Mouse (Mus musculus): ENCODE measurements at regions not wholly inside any gene's neighbourhood (a gene's known extent, or its start where the extent isn't known, plus 50 kb on each side); places are given as distances from the start of the nearest gene placed in this dataset.

- H3K27ac ChIP-seq (ENCODE audit: control insufficient read depth, insufficient read depth, low read length) = no peak overlapping the region
- no peak overlapping the region for H3K4me3 ChIP-seq (ENCODE audit: control insufficient read depth, insufficient read depth, low read length)
- H3K4me1 ChIP-seq (replicated peaks; ENCODE audit: control insufficient read depth, insufficient read depth, low read length) = peaks cover 9% of the 10 kb centered on the region
- TF ChIP-seq POLR2A (IDR thresholded peaks at IDR 0.05; ENCODE audit: control insufficient read depth, extremely low read depth, insufficient read depth, low read length, poor library complexity) = no peak
- TF ChIP-seq CTCF (IDR thresholded peaks at IDR 0.05; ENCODE audit: borderline replicate concordance, control insufficient read depth, extremely low read depth, insufficient read depth, low read length, poor library complexity) = no peak
- H3K27me3 ChIP-seq (ENCODE audit: control insufficient read depth, insufficient read depth, low read length) = no peaks in the 10 kb centered on the region; the same call in 1 of the 2 replicates
- no peak for DNase-seq
- H3K36me3 ChIP-seq (ENCODE audit: control insufficient read depth, insufficient read depth, low read length) = no peaks in the 10 kb centered on the region
Measured at GRCm38 (mm10) chr9:23060526-23060925, 162.3 kb upstream of the Bmper start.

- peaks cover 9% of the 10 kb centered on the region for H3K4me1 ChIP-seq (replicated peaks; ENCODE audit: control insufficient read depth, insufficient read depth, low read length)
- TF ChIP-seq CTCF (IDR thresholded peaks at IDR 0.05; ENCODE audit: borderline replicate concordance, control insufficient read depth, extremely low read depth, insufficient read depth, low read length, poor library complexity) (no peak), POLR2A (IDR thresholded peaks at IDR 0.05; ENCODE audit: control insufficient read depth, extremely low read depth, insufficient read depth, low read length, poor library complexity) (no peak)
- no peak for DNase-seq
- 93% methylated on average over 4 of the region's 4 CpGs for WGBS
- no peaks in the 10 kb centered on the region; the same call in 1 of the 2 replicates for H3K27me3 ChIP-seq (ENCODE audit: control insufficient read depth, insufficient read depth, low read length)
- no peaks in the 10 kb centered on the region for H3K36me3 ChIP-seq (ENCODE audit: control insufficient read depth, insufficient read depth, low read length)
- no peak overlapping the region for H3K27ac ChIP-seq (ENCODE audit: control insufficient read depth, insufficient read depth, low read length)
- H3K4me3 ChIP-seq (ENCODE audit: control insufficient read depth, insufficient read depth, low read length) = no peak overlapping the region
Measured at GRCm38 (mm10) chr9:23061179-23061929, 161.5 kb upstream of the Bmper start.

GRCm38 (mm10) chr9:23062057-23062655 lies 160.7 kb upstream of the Bmper start:
- H3K36me3 ChIP-seq (ENCODE audit: control insufficient read depth, insufficient read depth, low read length) = no peaks in the 10 kb centered on the region
- H3K27ac ChIP-seq (ENCODE audit: control insufficient read depth, insufficient read depth, low read length) = no peak overlapping the region
- peaks cover 9% of the 10 kb centered on the region for H3K4me1 ChIP-seq (replicated peaks; ENCODE audit: control insufficient read depth, insufficient read depth, low read length)
- DNase-seq = no peak
- WGBS = 95% methylated on average over 8 of the region's 8 CpGs
- no peak overlapping the region for H3K4me3 ChIP-seq (ENCODE audit: control insufficient read depth, insufficient read depth, low read length)
- H3K27me3 ChIP-seq (ENCODE audit: control insufficient read depth, insufficient read depth, low read length) = no peaks in the 10 kb centered on the region; the same call in 1 of the 2 replicates
- no peak for TF ChIP-seq CTCF (IDR thresholded peaks at IDR 0.05; ENCODE audit: borderline replicate concordance, control insufficient read depth, extremely low read depth, insufficient read depth, low read length, poor library complexity)
- TF ChIP-seq POLR2A (IDR thresholded peaks at IDR 0.05; ENCODE audit: control insufficient read depth, extremely low read depth, insufficient read depth, low read length, poor library complexity) = no peak

GRCm38 (mm10) chr9:23062656-23063444 lies 160.0 kb upstream of the Bmper start:
- Histone ChIP-seq H3K36me3 (ENCODE audit: control insufficient read depth, insufficient read depth, low read length) (no peaks in the 10 kb centered on the region), H3K27me3 (ENCODE audit: control insufficient read depth, insufficient read depth, low read length) (no peaks in the 10 kb centered on the region; the same call in 1 of the 2 replicates), H3K4me1 (replicated peaks; ENCODE audit: control insufficient read depth, insufficient read depth, low read length) (peaks cover 9% of the 10 kb centered on the region), H3K27ac (ENCODE audit: control insufficient read depth, insufficient read depth, low read length) (no peak overlapping the region), H3K4me3 (ENCODE audit: control insufficient read depth, insufficient read depth, low read length) (no peak overlapping the region)
- no peak for DNase-seq
- TF ChIP-seq POLR2A (IDR thresholded peaks at IDR 0.05; ENCODE audit: control insufficient read depth, extremely low read depth, insufficient read depth, low read length, poor library complexity) (no peak), CTCF (IDR thresholded peaks at IDR 0.05; ENCODE audit: borderline replicate concordance, control insufficient read depth, extremely low read depth, insufficient read depth, low read length, poor library complexity) (no peak)
- 66% methylated on average over 7 of the region's 7 CpGs for WGBS

- H3K27me3 ChIP-seq (ENCODE audit: control insufficient read depth, insufficient read depth, low read length) = no peaks in the 10 kb centered on the region; the same call in 1 of the 2 replicates
- WGBS = 95% methylated on average over 2 of the region's 2 CpGs
- peaks cover 9% of the 10 kb centered on the region for H3K4me1 ChIP-seq (replicated peaks; ENCODE audit: control insufficient read depth, insufficient read depth, low read length)
- H3K4me3 ChIP-seq (ENCODE audit: control insufficient read depth, insufficient read depth, low read length) = no peak overlapping the region
- no peaks in the 10 kb centered on the region for H3K36me3 ChIP-seq (ENCODE audit: control insufficient read depth, insufficient read depth, low read length)
- DNase-seq = no peak
- H3K27ac ChIP-seq (ENCODE audit: control insufficient read depth, insufficient read depth, low read length) = no peak overlapping the region
- no peak for TF ChIP-seq POLR2A (IDR thresholded peaks at IDR 0.05; ENCODE audit: control insufficient read depth, extremely low read depth, insufficient read depth, low read length, poor library complexity)
- no peak for TF ChIP-seq CTCF (IDR thresholded peaks at IDR 0.05; ENCODE audit: borderline replicate concordance, control insufficient read depth, extremely low read depth, insufficient read depth, low read length, poor library complexity)
Measured at GRCm38 (mm10) chr9:23064001-23064400, 158.9 kb upstream of the Bmper start.

- 94% methylated on average over 3 of the region's 3 CpGs for WGBS
- no peak for DNase-seq
- Histone ChIP-seq H3K4me3 (ENCODE audit: control insufficient read depth, insufficient read depth, low read length) (no peak overlapping the region), H3K36me3 (ENCODE audit: control insufficient read depth, insufficient read depth, low read length) (no peaks in the 10 kb centered on the region), H3K27me3 (ENCODE audit: control insufficient read depth, insufficient read depth, low read length) (no peaks in the 10 kb centered on the region; the same call in 1 of the 2 replicates), H3K27ac (ENCODE audit: control insufficient read depth, insufficient read depth, low read length) (no peak overlapping the region), H3K4me1 (replicated peaks; ENCODE audit: control insufficient read depth, insufficient read depth, low read length) (peaks cover 7% of the 10 kb centered on the region)
- no peak for TF ChIP-seq CTCF (IDR thresholded peaks at IDR 0.05; ENCODE audit: borderline replicate concordance, control insufficient read depth, extremely low read depth, insufficient read depth, low read length, poor library complexity)
- no peak for TF ChIP-seq POLR2A (IDR thresholded peaks at IDR 0.05; ENCODE audit: control insufficient read depth, extremely low read depth, insufficient read depth, low read length, poor library complexity)
Measured at GRCm38 (mm10) chr9:23064811-23065210, 158.1 kb upstream of the Bmper start.
